ENCODE assay signal across 9 mouse cellular contexts in genomic region chr16:65029675-65030074, GRCm38 (mm10).
A peak's percentile ranks its signal among the peaks of the same experiment; 100 is the strongest.
DNase-seq lines count a peak whose midpoint lies in the region; ATAC-seq lines count a peak whose summit lies in the region.
"Had no signal": no experiment of that assay in that cellular context is flagged by ENCODE, and none has a peak within 500 bp of the region (broad histone marks: within the 10 kb centered on the region; RNA-seq: fewer than 3 reads in every experiment).

No protein-coding gene starts in this region.

- no peaks in the 10 kb centered on the region for H3K4me1 ChIP-seq in lung, embryonic 15.5 days

- WGBS in lung, embryonic 15.5 days: 59% methylated on average over 1 of the region's 1 CpGs

- DNase-seq in lung, postnatal 25 days (ENCODE audit: low spot score): no peak
- DNase-seq in cerebellum, adult 8-10 months: peak; percentile 24
- peak; percentile 42 to 69 for DNase-seq in layer of hippocampus, adult 8-10 months (ENCODE audit: low spot score in 2 of 2)
- peak; percentile 61 for DNase-seq in right cerebral cortex, adult 18-20 months
- DNase-seq in gastrocnemius, postnatal 10 days: no peak
- DNase-seq in T-cell, adult 2 months (ENCODE audit: low spot score): no peak
- no peak for DNase-seq in thymus, postnatal 14 days
- DNase-seq: kidney, adult 9 months had no signal

- no peak overlapping the region for H3K4me3 ChIP-seq in lung, embryonic 15.5 days

- no peak overlapping the region for H3K27ac ChIP-seq in lung, embryonic 15.5 days

- no peaks in the 10 kb centered on the region for H3K9me3 ChIP-seq in lung, embryonic 15.5 days

- H3K4me2 ChIP-seq in lung, embryonic 15.5 days: no peak overlapping the region

- peak; percentile 57; the same call in 1 of the 2 replicates for ATAC-seq in lung, embryonic 15.5 days (ENCODE audit: borderline replicate concordance, extremely low read depth, low FRiP score, low TSS enrichment)

- no peak overlapping the region for H3K9ac ChIP-seq in lung, embryonic 15.5 days

- H3K27me3 ChIP-seq in lung, embryonic 15.5 days: no peaks in the 10 kb centered on the region

- no peaks in the 10 kb centered on the region for H3K36me3 ChIP-seq in lung, embryonic 15.5 days

Comparison
In these comparisons a context has a peak if more than half of its experiments do, and no peak if none do; other contexts are left out.
1. DNase-seq: peak in cerebellum, adult 8-10 months (single experiment), layer of hippocampus, adult 8-10 months (2 of 2) and right cerebral cortex, adult 18-20 months (single experiment); none in lung, postnatal 25 days (single experiment), gastrocnemius, postnatal 10 days (single experiment), T-cell, adult 2 months (single experiment) and thymus, postnatal 14 days (single experiment).